Mouse (Mus musculus) retina, postnatal 1 day (tissue): ENCODE measurements around the gene Neu3.
A peak's percentile ranks its signal among the peaks of the same experiment; 100 is the strongest.

ENCODE experiments used
- DNase-seq: peaks from one replicate; pipeline ENCODE4 v3.0.0-alpha.2; 2012

Gene Neu3

GRCm38 (mm10) chr7:99828083-99828570 is at the start of gene Neu3:
Gene Neu3 (minus strand): TSS chr7:99828417.
- DNase-seq, result peak; percentile 93

GRCm38 (mm10) chr7:99876345-99876744 is 48.1 kb upstream of the Neu3 start:
- DNase-seq, result peak; percentile 92

DNA sequence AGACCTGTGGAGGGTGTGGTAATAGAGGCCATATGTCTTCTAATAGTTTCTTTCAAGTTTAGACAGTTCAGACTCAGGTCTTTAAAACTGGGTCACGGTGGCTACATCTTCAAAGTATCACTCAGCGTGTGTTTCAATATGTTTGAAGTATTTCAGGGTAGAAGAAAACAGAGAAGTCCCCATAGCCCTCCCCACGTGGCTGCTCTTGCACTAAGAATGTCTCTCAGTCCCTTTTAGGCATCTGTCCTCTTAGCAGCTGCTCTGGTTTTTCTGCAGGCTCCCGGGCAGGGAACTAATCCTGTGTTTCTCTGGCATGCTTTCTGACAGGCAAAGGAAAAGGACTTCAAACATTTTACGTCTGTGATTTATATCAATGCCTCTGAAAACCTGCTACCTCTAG is 47.7 kb upstream of the Neu3 start:
- no peak for DNase-seq

- DNase-seq, result no peak
Measured at GRCm38 (mm10) chr7:99873965-99874364, 45.7 kb upstream of the Neu3 start.

DNA sequence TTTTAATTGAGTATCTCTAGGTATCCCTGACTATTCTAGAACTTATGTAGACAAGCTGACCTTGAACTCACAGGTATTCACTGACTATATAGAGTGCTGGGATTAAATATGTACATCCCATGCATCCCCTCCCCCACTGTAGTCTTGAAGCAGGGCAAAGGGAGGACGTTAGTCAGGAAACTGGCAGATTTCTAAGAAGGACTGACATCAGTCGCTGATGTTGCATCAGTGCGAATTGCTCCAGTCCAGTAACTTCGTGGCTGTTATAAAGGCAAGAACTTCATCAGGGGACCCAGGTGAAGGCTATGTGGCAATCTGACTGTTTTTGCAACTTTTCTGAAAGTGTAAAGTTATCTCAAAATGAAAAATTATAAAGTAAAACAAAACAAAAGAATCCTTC is 41.1 kb upstream of the Neu3 start:
- DNase-seq, result no peak

GRCm38 (mm10) chr7:99865219-99865618 is 37.0 kb upstream of the Neu3 start:
- no peak for DNase-seq

DNA sequence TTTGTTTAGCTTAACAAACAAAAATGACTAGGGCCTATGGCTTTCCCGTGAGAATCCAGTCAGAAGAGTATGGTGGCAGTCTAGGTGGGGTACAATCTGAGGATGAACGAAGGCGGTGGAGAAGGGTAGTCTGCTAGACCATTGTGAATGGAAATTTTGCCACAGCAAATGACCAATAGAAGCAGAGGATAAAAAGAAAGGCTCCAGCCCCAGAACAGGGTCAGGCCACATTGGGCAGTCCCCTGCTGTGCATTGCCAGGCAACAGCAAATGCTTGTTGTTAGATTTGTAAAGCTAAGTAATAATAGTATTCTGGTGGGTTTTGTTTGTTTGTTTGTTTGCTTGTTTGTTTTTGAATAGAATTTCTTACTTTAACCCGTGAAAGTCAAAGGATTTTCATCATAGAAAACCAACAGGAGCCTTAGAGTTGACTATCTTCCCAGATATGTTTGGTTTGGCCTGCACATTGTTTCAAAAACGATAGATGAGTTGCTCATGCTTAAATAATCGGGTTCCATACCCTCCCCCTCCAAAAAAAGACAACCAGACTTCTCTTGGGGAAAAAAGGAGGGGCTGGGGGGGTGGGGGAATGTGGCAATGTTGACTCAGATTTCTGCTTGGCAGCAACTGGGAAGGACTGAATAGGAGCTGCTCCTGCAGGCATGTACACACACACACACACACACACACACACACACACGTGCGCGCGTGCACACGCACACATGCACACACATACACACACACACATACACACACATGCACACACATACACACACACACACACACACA is 36.2 kb upstream of the Neu3 start:
- DNase-seq, result peak; percentile 70

DNA sequence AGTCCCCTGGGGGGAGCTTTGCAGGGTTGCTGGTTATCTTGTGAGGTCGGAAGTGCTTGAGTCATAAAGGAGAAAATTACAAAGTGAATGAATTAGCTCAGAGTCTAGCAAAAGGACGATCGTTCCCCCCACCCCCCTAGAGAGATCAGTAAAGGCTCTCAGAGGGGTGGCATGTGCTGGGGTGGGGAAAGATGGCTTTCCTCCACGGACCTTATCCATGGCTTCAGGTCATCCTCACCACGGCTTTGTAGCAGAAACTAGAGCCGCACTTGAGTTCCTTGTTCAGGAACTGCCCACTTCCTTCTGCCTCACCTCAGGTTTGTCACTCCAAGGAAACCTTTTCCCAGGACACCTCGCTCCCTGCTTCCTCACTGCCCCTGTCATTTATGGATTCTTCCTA is 35.1 kb upstream of the Neu3 start, which contains the start of gene Spcs2:
Gene Spcs2, minus strand, starts transcription at position 101 of the 400 bp plus-strand sequence.
- DNase-seq, result no peak

GRCm38 (mm10) chr7:99858813-99859585 is 30.8 kb upstream of the Neu3 start, which contains the start of gene Xrra1:
Gene Xrra1 (plus strand): TSS chr7:99859116.
- DNase-seq, result peak; percentile 100

DNA sequence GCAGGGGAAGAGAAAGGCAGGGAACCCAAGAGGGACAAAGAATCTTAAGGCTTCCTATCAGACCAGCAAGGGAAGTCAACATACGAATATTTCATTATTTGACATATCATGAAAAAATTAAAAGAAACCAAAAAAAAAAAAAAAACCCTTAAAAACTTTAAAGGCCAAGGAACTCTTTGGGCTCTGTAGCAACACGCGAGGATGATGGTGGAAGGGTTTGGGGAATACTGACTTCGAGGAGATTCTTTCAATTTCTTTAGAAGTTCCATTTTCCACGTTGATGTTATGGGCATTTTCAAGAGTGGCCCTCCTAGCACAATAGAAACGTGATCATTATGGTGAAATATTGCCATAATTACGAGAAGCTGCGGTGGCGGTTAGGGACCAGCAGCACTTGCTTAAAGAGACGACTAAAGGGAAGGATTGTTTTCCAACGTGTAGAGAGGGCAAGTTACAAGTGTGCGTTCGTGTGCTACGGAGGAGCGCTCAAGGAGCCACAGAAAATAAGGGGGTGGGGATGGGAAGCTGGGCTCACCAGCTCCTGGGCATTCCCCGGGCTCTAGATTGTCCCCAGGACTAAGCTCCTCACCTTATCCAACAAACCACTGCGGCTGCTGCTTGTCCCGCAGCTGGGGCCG is 30.1 kb upstream of the Neu3 start:
- no peak for DNase-seq

GRCm38 (mm10) chr7:99856266-99856861 is 28.1 kb upstream of the Neu3 start:
- DNase-seq, result no peak

DNA sequence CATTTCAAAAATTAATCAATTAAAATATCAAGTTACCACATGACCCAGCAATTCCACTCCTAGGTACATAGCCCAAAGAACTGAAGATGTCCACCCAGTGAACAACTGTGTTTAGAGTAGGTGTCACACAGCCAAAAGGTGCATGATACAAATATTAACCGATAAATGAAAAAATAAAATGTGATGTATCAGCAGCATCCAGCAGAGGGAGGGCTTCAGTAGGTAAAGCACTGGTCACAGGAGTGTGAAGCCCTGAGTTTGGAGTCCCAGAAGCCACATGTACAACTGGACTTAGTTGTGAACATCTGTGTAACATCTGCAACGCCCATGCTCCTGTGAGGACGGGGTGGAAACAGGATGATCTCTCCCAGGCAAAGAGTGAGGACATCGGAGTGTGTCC is 26.1 kb upstream of the Neu3 start:
- no peak for DNase-seq

DNA sequence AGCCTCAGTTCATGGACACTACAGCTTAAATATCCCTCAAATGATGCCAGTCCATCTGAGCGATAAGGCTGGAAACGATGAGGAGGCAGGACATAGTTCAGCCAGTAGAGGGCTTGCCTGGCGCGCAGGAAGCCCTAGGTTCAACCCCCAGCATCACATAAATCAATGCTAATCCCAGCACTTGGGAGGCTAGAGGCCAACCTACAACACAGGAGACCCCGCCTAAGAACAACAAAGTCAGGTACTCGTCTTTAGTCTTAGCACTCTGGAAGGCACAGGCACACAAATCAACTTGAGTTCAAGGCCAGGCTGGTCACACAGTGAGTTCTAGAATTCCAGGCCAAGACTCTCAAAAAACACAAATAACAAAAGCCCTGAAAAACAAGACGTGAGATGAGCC is 25.1 kb upstream of the Neu3 start:
- DNase-seq, result no peak

DNA sequence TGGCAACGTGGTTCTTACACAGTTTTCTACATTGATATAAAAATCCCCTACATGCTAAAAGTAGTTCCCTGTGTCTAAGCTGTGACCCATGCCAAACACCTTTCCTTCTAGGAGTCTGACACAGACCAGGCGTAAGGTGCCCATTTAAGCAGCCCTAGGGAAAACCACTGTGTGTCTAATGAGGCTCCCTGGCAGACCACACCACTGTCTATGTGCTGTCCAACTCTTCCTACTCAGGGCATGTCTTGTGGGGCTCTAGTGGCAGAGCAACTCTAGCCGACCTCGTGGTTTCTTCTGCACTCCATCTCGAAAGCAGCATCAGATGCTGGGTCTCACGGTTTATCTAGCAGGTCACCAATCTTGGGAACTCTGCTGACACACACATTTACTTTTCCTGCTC is 23.4 kb upstream of the Neu3 start:
- no peak for DNase-seq

GRCm38 (mm10) chr7:99851121-99851520 is 22.9 kb upstream of the Neu3 start:
- no peak for DNase-seq

DNA sequence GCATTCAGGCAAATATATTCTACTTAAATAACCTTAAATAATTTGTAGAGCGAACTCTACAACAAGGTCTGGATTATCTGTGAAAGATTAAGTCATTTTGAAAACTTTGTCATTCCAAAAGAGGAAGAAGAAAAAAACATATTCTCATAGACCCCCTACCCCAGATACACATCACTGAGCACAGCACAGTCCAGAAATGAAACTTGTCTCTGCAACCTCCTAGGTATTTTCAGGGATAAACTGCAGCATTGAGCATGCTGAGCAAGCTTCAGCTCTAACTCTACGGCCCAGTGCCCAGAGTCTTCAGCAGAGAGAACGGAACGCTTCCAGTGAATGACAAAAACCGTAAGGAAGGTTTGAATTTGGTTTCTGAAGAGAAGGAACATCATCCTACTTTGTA is 22.3 kb upstream of the Neu3 start:
- no peak for DNase-seq

GRCm38 (mm10) chr7:99845533-99846236 is 17.5 kb upstream of the Neu3 start:
- DNase-seq, result no peak

- peak; percentile 72 for DNase-seq
Measured at GRCm38 (mm10) chr7:99838241-99838640, 10.0 kb upstream of the Neu3 start.

- no peak for DNase-seq
Measured at GRCm38 (mm10) chr7:99837358-99838071, 9.3 kb upstream of the Neu3 start.

- peak; percentile 43 for DNase-seq
Measured at GRCm38 (mm10) chr7:99836781-99837180, 8.6 kb upstream of the Neu3 start.

GRCm38 (mm10) chr7:99834314-99834853 is 6.2 kb upstream of the Neu3 start:
- DNase-seq, result no peak
